Mouse (Mus musculus): ENCODE data around the gene Fahd2a.

Gene Fahd2a

GRCm38 (mm10) chr2:127444055-127444789, at the start of gene Fahd2a:
Gene Fahd2a, minus strand, starts transcription at chr2:127444565.
- peak; percentile 88 for DNase-seq (ENCODE audit: low spot score)

- peak; percentile 72 for DNase-seq (ENCODE audit: low spot score)
Observed at GRCm38 (mm10) chr2:127484476-127485170, 40.3 kb upstream of the Fahd2a start.

- no peak for DNase-seq (ENCODE audit: low spot score)
Observed at GRCm38 (mm10) chr2:127483001-127483400, 38.6 kb upstream of the Fahd2a start.

GRCm38 (mm10) chr2:127482533-127482911, 38.2 kb upstream of the Fahd2a start:
- peak; percentile 77 for DNase-seq (ENCODE audit: low spot score)

- DNase-seq (ENCODE audit: low spot score) = no peak
Observed at GRCm38 (mm10) chr2:127481841-127482532, 37.6 kb upstream of the Fahd2a start.

- peak; percentile 29 for DNase-seq (ENCODE audit: low spot score)
Observed at GRCm38 (mm10) chr2:127479763-127480162, 35.4 kb upstream of the Fahd2a start.

- no peak for DNase-seq (ENCODE audit: low spot score)
Observed at GRCm38 (mm10) chr2:127479210-127479609, 34.8 kb upstream of the Fahd2a start.

GRCm38 (mm10) chr2:127472279-127472678, 27.9 kb upstream of the Fahd2a start:
- no peak for DNase-seq (ENCODE audit: low spot score)

GRCm38 (mm10) chr2:127471281-127471680, 26.9 kb upstream of the Fahd2a start:
- no peak for DNase-seq (ENCODE audit: low spot score)

GRCm38 (mm10) chr2:127470661-127471060, 26.3 kb upstream of the Fahd2a start:
- no peak for DNase-seq (ENCODE audit: low spot score)

- no peak for DNase-seq (ENCODE audit: low spot score)
Observed at GRCm38 (mm10) chr2:127470183-127470582, 25.8 kb upstream of the Fahd2a start.

- DNase-seq (ENCODE audit: low spot score) = peak; percentile 70
Observed at GRCm38 (mm10) chr2:127462314-127462713, 17.9 kb upstream of the Fahd2a start.

GRCm38 (mm10) chr2:127461351-127461750, 17.0 kb upstream of the Fahd2a start:
- no peak for DNase-seq (ENCODE audit: low spot score)

GRCm38 (mm10) chr2:127459341-127459740, 15.0 kb upstream of the Fahd2a start:
- no peak for DNase-seq (ENCODE audit: low spot score)

GRCm38 (mm10) chr2:127453764-127454163, 9.4 kb upstream of the Fahd2a start:
- peak; percentile 74 for DNase-seq (ENCODE audit: low spot score)

GRCm38 (mm10) chr2:127453141-127453540, 8.8 kb upstream of the Fahd2a start:
- DNase-seq (ENCODE audit: low spot score) = no peak

- DNase-seq (ENCODE audit: low spot score) = no peak
Observed at GRCm38 (mm10) chr2:127451748-127452147, 7.4 kb upstream of the Fahd2a start.

- DNase-seq (ENCODE audit: low spot score) = no peak
Observed at GRCm38 (mm10) chr2:127449691-127450090, 5.3 kb upstream of the Fahd2a start.

- no peak for DNase-seq (ENCODE audit: low spot score)
Observed at GRCm38 (mm10) chr2:127446847-127447246, 2.5 kb upstream of the Fahd2a start.

GRCm38 (mm10) chr2:127437697-127438096, 6.7 kb downstream of the Fahd2a start:
- no peak for DNase-seq (ENCODE audit: low spot score)

GRCm38 (mm10) chr2:127435554-127435953, 8.8 kb downstream of the Fahd2a start:
- no peak for DNase-seq (ENCODE audit: low spot score)

GRCm38 (mm10) chr2:127435135-127435534, 9.2 kb downstream of the Fahd2a start:
- DNase-seq (ENCODE audit: low spot score) = no peak

Data from urinary bladder, postnatal 14 days (tissue).